Mouse (Mus musculus) brain, embryonic 14.5 days (tissue): Measurements from ENCODE around the gene Odf2. TPM values are rescaled to one million over a fixed set of nuclear protein-coding genes. Genes with fewer than 3 reads are reported as not detected.
A peak's percentile ranks its signal among the peaks of the same experiment; 100 is the strongest.

ENCODE experiments used
- DNase-seq: peaks from one replicate; pipeline ENCODE4 v3.0.0-alpha.2; 2011; ENCODE audit warnings: low read depth
- CTCF ChIP-seq: fragments of 200-500 bp; IDR thresholded peaks from 2 replicates; pipeline ENCODE4 v1.5.1; 2012; ENCODE audit warnings: inconsistent platforms, mild to moderate bottlenecking, moderate library complexity, borderline replicate concordance; ENCODE audit not compliant: insufficient read depth, insufficient read length; ENCODE audit errors: extremely low read depth
- POLR2A ChIP-seq: fragments of 200-500 bp; IDR thresholded peaks from 2 replicates; pipeline ENCODE4 v1.6.1; 2012; ENCODE audit warnings: mild to moderate bottlenecking, inconsistent platforms, borderline replicate concordance; ENCODE audit not compliant: poor library complexity, insufficient read depth, insufficient read length, severe bottlenecking; ENCODE audit errors: extremely low read depth
- polyA plus RNA-seq: library from polyadenylated mRNA; depleted of rRNA; stranded (reverse); fragments of >200 nt; gene quantifications from 2 replicates; pipeline ENCODE4 v1.2.3, GENCODE M21; 2012; rRNA removed

Gene Odf2
- 72.4 and 100 TPM in 2 replicates for polyA plus RNA-seq

DNA sequence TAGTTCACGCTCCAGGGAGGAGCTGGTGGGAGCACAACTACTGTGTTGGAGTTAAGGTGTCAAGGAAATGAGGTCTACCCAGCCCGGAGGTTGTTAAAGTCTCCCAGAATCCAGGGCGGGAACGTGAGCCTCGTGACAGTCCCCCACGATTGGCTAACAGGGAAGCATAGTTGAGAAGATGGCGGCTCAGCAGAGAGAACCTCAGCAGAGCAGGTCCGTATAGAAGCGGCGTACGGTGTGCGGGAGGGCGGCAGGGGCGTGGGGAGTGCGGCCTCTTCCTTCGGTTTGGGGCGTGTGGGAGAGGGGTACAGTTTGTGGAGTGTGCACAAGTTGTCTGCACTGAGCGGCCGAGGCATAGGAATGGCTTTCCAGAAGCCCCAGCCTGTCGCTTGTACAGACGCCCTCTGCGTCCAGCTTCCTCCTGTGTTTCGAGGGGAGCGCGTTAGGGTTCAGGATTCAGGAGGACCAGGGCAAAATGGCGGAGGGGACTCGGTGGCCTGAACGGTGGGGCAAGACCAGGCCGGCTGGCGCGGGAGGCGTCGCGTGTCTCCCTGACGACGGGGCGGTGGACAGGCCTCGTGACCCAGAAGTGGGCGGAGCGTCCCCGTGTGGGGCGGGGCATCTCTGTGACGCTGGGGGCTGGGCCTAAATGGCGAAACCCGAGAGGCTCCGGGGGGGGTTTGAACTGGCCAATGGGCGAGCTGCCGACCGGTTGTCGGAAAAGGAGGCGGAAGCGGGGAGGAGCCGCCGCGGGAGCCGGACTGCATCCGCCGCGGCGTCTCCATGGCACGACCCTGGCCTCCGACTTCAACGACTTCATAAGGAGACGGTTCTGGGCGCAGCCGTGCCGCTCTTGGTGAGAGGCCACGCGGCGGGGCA is at the start of gene Odf2:
Gene Odf2, plus strand, starts transcription at position 156 of the 879 bp plus-strand sequence.
- TF ChIP-seq CTCF: no peak
- TF ChIP-seq POLR2A: peak; percentile 55; the same call in 1 of the 2 replicates
- peak; percentile 99 for DNase-seq

DNA sequence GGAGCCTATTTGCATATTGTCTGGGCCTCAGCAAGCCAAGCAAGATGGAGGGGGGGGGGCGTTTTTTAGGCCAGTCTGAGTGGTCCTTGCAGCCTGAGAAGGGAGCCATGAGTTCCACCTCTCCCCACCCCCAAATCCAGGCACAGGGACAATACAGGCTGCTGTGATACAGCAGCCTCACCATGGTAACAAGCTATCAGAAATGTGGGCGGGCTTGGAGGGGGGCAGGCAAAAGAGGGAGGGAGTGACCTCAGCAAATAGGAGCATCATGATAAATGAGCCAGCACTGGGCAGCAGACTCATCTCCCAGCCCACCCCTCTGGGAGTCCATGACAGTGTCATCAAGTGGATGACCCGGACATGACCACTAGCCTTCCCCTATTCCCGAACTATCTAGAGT is 49.6 kb upstream of the Odf2 start:
- no peak for TF ChIP-seq POLR2A
- no peak for TF ChIP-seq CTCF
- DNase-seq: peak; percentile 78

DNA sequence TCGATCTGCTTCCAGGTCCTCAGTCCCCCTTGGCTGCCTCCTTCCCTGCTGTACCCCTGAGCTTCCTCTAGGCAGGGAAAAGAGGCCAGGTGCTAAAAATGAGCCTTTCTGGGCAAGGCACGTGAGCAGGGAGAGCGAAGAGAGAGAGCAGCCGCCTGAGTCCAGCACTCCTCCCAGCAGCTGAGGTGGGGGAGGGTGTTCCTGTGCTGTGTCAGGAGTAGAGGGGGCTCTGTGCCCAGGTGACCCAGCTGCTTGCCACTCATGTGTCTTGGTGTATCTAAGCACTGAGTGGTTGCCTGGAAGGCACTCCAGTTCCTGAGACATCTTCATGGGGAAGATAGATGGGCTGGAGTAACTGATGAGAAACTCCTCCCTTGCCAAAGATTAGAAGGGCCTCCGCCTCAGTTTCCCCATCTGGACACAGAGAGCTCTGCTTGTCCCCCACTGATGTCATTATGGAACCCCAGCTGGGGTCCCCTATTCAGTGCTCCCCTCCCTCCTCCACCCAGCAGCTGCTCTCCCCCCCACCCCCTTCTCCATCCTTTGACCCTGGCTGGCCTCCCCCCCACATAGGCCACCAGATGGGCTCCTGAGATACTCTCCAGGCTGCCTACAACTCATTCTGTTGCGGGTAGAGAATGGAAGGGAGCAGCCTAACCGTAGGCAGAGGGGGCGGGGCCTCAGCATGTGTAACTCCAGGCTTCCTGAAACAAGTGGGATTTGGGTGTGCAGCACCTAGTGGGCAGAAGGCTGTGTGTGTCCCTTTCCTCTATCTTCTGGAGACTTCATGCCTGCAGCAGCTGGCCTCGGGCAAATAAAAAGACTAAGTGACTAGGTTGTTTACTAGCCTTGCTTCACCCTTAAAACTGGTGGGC is 45.6 kb upstream of the Odf2 start:
- TF ChIP-seq CTCF: no peak
- TF ChIP-seq POLR2A: no peak
- DNase-seq: no peak

DNA sequence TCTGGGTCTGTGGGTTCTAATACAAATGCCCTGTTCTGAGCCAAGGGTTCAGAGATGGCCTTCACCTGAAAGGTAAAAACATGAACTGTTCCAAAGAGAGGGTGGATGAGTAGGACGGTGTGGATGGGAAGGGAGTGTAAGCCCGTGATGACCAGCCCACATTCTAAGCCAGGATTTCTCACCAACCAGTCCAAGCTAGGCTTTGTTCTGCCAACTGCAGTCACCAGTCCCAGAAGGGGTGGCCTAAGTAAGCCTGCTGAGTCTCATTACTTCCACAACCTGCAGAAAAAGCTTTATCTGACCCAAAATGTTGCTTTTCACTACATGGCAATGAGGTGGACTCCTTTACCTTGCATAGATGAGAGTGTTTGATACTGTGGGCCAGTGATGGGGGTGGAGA is 44.9 kb upstream of the Odf2 start:
- TF ChIP-seq CTCF (no peak), POLR2A (no peak)
- no peak for DNase-seq

DNA sequence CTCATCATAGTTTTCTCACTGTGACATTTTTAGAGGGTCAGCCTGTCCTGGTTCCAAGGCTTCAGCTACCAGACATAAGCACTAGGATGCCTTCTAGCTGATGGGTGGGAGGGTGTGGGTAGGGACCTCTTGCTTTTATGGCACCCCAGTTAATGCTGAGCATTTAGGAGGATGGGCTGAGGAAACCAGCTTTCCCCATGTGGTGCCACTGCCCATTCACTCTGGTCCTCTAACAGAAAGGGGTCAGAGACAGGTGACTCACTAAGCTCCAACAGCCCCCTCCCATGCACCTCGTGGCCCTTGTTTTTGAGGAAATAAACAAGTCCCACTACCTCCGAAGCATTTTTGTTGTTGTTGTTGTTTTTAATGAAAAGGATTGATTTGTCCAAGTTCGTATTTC is 44.4 kb upstream of the Odf2 start:
- no peak for TF ChIP-seq CTCF
- no peak for TF ChIP-seq POLR2A
- DNase-seq: no peak

DNA sequence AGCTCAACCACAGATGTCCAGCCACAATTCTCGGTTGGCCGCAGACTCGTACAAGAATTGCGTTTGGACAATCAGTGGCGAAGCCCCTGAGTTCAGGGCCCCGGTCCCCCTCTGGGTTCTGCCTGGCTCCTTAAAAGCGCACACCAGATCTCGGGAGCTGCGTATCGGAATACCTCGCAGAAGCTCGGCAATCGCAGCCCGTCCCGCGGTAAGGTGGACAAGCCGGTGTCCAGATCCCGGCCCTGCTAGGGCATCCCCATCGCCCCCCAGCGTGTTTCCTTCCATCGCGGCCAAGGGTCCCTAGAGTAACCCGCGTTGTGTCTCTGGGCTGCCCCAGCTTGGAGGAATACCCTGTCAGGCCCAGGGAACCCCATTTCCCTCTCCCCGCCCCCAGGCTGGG is 43.4 kb upstream of the Odf2 start:
- TF ChIP-seq POLR2A: no peak
- TF ChIP-seq CTCF: no peak
- peak; percentile 31 for DNase-seq

DNA sequence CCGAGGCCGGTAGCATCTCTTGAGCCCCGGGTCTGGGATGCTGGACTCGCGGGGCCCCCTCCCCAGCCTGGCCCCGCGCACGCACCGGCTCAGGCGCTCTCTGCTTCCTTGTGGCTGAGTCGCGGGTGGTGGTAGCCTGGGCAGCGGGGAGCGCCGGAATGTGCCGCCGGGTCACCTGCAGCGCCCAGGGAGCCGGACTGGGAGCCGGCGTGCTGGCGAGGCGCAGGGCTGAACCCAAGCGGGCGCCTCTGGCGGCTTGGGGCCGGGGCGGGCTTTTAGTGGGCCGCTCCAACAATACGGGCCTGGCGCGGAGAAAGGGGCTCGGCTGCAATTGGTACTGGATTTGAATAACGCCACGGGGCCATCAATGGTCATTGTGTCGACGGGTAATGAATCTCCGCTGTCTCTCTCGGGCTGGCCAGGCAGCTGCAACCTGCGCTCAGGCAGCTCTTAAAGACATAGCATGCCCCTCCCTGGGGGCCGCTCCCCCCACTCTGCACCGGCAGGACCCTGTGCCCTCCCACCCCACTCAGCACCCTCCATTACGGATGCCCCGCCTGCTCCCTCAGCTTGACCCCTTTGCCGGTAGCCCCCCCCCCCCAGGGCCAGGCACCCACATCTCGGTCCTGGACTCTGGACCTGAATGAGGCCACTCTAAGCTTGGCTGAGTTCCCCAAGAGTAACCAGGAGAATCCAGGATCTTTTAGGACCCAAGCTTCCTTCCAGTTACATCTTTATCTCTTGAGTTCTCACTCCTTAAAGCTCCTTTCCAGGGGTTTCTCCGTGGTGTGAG is 42.8 kb upstream of the Odf2 start:
- peak; percentile 73 for DNase-seq

DNA sequence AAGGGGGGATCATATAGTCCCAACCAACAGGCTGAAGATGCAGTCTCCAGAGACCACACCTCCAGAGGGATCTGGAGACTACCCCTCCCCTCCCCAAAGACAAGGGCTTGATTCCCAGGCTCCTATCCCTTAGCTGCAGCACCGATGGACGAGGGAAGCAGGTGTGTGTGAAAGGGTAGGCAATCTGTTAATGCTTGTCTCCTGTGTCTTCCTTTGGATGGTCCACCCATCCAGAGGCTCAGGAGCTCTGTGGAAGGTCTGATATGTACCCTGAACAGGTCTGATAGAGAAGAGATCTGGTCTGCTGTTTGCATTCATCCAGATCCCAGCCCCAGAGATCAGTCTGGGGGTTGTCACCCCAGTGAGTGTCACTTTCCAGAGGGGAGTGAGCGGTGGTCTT is 42.1 kb upstream of the Odf2 start:
- no peak for TF ChIP-seq CTCF
- no peak for TF ChIP-seq POLR2A
- no peak for DNase-seq

More for the DNA sequence above, 42.8 kb upstream of the Odf2 start:
- TF ChIP-seq POLR2A (peak; percentile 50; the same call in 1 of the 2 replicates), CTCF (no peak)

DNA sequence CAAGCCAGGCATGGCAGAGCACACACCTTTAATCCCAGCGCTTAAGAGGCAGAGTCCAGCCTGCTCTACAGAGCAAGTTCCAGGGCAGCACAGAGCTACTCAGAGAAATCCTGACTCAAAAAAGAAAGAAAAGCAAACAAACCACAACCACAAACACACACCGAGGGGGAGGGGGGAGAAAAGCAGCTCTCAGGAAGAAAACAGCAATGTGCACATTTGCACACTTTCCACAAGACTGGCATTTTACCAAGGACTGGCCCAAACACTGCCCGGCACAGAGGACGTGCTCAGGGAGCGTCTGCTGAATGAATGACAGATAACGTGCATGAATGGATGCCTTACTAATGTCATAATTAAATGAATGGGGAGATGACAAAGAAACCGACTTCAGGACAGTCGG is 40.0 kb upstream of the Odf2 start:
- no peak for DNase-seq
- TF ChIP-seq CTCF (no peak), POLR2A (no peak)

DNA sequence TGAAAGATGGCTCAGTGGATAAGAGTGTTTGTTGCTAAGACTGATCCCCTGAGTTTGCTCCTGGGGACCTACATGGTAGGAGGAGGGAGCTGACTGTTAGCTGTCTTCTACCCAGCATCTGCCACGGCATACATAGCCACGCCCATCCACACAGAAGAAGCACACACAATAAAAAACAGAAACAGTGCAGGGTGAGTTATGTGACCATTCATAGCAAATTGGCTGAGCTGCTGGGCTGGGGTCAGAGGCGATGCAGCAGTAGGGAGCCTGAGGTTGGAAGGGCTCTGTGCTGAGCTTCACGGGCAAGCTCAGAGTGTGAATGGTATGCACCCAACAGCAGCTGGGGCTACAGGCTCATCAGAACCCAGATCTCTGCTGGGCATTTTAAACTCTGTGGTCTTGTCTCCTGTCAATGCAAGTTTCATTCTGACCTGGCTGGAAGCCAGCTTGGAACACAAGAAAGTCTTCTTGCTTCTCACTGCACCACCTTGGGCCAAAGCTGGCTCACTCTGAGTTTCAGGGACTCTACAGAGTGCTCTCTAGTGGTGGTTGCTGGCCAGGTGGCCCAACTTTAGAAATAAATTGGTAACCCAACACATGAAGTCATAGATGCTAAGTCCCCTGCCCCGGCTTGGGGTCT is 39.1 kb upstream of the Odf2 start:
- peak; percentile 17 for DNase-seq

DNA sequence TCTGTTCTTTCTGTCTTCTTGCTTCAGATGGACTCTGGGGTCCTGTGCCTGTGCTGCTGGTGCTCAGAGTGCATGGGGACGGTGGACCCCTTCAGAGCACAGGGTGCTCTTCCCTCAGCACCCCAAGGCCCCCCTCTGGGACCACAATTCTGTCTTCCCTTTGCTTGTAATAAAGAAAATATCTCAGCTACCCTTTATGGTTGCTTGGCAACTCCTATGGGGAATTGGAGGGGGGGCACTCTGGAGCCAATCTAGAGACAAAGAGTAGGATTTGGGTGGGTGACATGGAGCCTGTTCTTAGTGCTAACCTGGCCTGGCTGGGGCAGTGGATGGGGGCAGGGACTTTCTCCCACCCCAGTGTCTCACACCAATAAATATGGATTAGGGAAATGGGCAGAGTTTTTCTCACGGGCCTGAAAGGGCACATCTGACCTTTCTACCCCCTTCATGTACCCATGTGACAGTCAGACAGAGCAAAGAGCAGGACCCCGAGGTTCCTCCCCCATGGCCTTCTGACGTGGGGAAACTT is 36.0 kb upstream of the Odf2 start:
- DNase-seq: no peak
- TF ChIP-seq CTCF (no peak), POLR2A (no peak)

More for the DNA sequence above, 39.1 kb upstream of the Odf2 start:
- TF ChIP-seq CTCF: no peak
- TF ChIP-seq POLR2A: no peak
